Mouse (Mus musculus): ENCODE measurements around the gene Ugt1a6b. TPM values are rescaled to one million over a fixed set of nuclear protein-coding genes. Genes with fewer than 3 reads are reported as not detected.

The Ugt1a6b gene
- polyA plus RNA-seq, 1 experiment from 2014 or later: 4.0 TPM

DNA sequence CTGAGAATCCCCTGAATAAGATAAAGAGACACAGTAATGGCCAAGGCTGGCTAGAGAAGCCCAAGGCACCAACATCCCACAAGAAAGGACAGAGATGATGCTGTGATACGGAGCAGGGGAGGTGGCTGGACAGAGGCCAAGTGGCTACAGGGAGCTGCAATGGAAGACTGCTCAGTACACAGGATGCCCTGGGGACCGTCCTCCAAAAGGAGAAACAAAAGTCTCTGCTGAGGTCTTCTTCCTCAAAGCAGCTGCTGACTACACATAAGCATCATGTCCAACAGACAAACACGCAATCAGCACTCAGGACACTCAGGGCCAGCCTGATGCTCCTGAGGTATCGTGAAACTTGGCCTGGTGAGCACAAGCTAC, 161.8 kb downstream of the Ugt1a6b start:
- no peaks in the 10 kb centered on the region for H3K4me1 ChIP-seq (ENCODE audit: control insufficient read depth, insufficient read depth, low read depth, low read length)
- H3K27ac ChIP-seq (ENCODE audit: low read depth, low read length): no peak overlapping the region
- no peaks in the 10 kb centered on the region for H3K9me3 ChIP-seq (ENCODE audit: control insufficient read depth, low read length)
- H3K4me3 ChIP-seq (ENCODE audit: low read length): no peak overlapping the region
- H3K27me3 ChIP-seq (replicated peaks; ENCODE audit: control insufficient read depth, insufficient read depth, low read length): no peaks in the 10 kb centered on the region
- 77% methylated on average over 4 of the region's 4 CpGs for WGBS
- no peak overlapping the region for H3K4me2 ChIP-seq (ENCODE audit: low read length)
- no peak for ATAC-seq
- peaks cover 82% of the 10 kb centered on the region for H3K36me3 ChIP-seq (ENCODE audit: control insufficient read depth, insufficient read depth, low read length)
- no peak overlapping the region for H3K9ac ChIP-seq (ENCODE audit: low read depth, low read length)

DNA sequence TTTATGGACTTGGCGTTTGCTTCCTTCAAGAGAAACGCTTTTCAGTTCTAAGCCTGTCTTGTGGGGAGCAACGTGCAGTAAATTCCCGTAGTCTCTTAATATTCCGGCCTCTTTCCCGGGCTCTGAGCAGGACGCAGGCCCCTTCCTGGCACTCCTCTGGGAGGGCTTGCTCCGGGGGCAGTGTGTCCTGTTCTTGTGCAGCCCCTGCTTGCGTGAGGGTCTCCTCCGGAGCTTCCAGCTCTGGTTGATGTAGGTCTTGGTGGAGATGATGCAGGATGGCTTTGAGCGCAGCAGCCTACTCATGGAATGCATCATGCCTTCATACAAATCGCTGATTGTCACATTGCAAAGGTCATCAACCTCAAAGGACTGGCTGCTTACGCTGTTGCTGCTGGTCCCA, 163.1 kb downstream of the Ugt1a6b start:
- ATAC-seq: no peak
- no peak overlapping the region for H3K27ac ChIP-seq (ENCODE audit: low read depth, low read length)
- no peaks in the 10 kb centered on the region for H3K9me3 ChIP-seq (ENCODE audit: control insufficient read depth, low read length)
- no peak overlapping the region for H3K9ac ChIP-seq (ENCODE audit: low read depth, low read length)
- no peaks in the 10 kb centered on the region for H3K4me1 ChIP-seq (ENCODE audit: control insufficient read depth, insufficient read depth, low read depth, low read length)
- H3K27me3 ChIP-seq (replicated peaks; ENCODE audit: control insufficient read depth, insufficient read depth, low read length): no peaks in the 10 kb centered on the region
- 90% methylated on average over 13 of the region's 13 CpGs for WGBS
- no peak overlapping the region for H3K4me2 ChIP-seq (ENCODE audit: low read length)
- H3K36me3 ChIP-seq (ENCODE audit: control insufficient read depth, insufficient read depth, low read length): peaks cover 84% of the 10 kb centered on the region
- no peak overlapping the region for H3K4me3 ChIP-seq (ENCODE audit: low read length)

DNA sequence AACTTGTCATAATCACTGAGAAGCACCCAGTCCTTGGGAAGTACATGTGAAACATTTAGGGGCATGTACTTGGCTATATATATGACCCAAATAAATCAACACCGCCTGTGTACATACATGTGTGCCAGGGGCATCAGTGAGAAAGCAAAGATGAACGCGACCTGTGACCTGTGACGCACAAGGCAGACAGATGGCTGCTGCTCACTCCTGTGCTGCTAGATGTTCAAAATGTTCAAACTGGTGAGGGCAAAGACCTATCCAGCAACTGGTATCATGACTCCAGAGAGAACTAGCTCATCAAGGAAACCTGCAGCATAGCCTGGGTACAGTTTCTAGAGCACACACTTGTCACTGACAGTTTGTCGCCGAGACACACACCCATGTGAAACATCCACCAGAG, 164.4 kb downstream of the Ugt1a6b start:
- no peak for ATAC-seq
- Histone ChIP-seq H3K36me3 (ENCODE audit: control insufficient read depth, insufficient read depth, low read length) (peaks cover 76% of the 10 kb centered on the region), H3K4me1 (ENCODE audit: control insufficient read depth, insufficient read depth, low read depth, low read length) (no peaks in the 10 kb centered on the region), H3K27me3 (replicated peaks; ENCODE audit: control insufficient read depth, insufficient read depth, low read length) (no peaks in the 10 kb centered on the region), H3K4me3 (ENCODE audit: low read length) (no peak overlapping the region), H3K9me3 (ENCODE audit: control insufficient read depth, low read length) (no peaks in the 10 kb centered on the region), H3K9ac (ENCODE audit: low read depth, low read length) (no peak overlapping the region), H3K4me2 (ENCODE audit: low read length) (no peak overlapping the region), H3K27ac (ENCODE audit: low read depth, low read length) (no peak overlapping the region)
- 91% methylated on average over 6 of the region's 6 CpGs for WGBS

DNA sequence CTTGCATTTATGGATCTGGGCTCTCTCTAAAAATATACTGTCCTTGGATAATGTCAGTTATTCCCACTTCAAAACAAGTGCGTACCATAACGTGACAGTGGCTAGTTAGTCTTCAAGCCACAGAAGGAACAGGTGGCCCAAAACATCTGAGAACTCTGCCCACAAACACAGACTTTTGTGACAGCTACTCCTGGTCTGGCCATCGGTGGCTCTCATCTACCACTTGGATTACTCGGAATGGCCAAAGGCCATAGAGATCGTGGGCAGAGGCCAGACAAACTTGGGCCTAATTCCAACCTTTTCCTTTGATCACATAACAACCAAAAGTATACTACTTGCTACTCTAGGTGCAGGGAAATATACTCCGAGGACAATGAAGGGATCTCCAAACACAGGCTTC, 165.0 kb downstream of the Ugt1a6b start:
- no peak for ATAC-seq
- Histone ChIP-seq H3K27me3 (replicated peaks; ENCODE audit: control insufficient read depth, insufficient read depth, low read length) (no peaks in the 10 kb centered on the region), H3K9me3 (ENCODE audit: control insufficient read depth, low read length) (no peaks in the 10 kb centered on the region), H3K27ac (ENCODE audit: low read depth, low read length) (no peak overlapping the region), H3K4me1 (ENCODE audit: control insufficient read depth, insufficient read depth, low read depth, low read length) (no peaks in the 10 kb centered on the region), H3K4me3 (ENCODE audit: low read length) (no peak overlapping the region), H3K36me3 (ENCODE audit: control insufficient read depth, insufficient read depth, low read length) (peaks cover 74% of the 10 kb centered on the region), H3K9ac (ENCODE audit: low read depth, low read length) (no peak overlapping the region), H3K4me2 (ENCODE audit: low read length) (no peak overlapping the region)
- 88% methylated on average over 6 of the region's 6 CpGs for WGBS

Other genes with a start within 250 kb of the Ugt1a6b start
- gene Dgkd, start 250.0 kb upstream of the Ugt1a6b start, polyA plus RNA-seq (2015; fragmentation: Nextera tagmentation; extraction: Ambion mirVana): 40.4 and 42.8 TPM in 2 replicates
- gene Usp40, start 94.7 kb upstream of the Ugt1a6b start, polyA plus RNA-seq (2015; fragmentation: Nextera tagmentation; extraction: Ambion mirVana): 17.8 and 20.0 TPM in 2 replicates
- not detected in 2 replicates for gene Ugt1a10, start 47.9 kb upstream of the Ugt1a6b start, polyA plus RNA-seq (2015; fragmentation: Nextera tagmentation; extraction: Ambion mirVana)
- gene Ugt1a9, start 32.5 kb upstream of the Ugt1a6b start, polyA plus RNA-seq (2015; fragmentation: Nextera tagmentation; extraction: Ambion mirVana): not detected in 2 replicates
- gene Ugt1a8, start 15.4 kb upstream of the Ugt1a6b start, polyA plus RNA-seq (2015; fragmentation: Nextera tagmentation; extraction: Ambion mirVana): not detected in 2 replicates
- 1.7 and 1.9 TPM in 2 replicates for gene Ugt1a7c, start 8.2 kb upstream of the Ugt1a6b start, polyA plus RNA-seq (2015; fragmentation: Nextera tagmentation; extraction: Ambion mirVana)
- 3.6 and 5.6 TPM in 2 replicates for gene Ugt1a6a, start 31.6 kb downstream of the Ugt1a6b start, polyA plus RNA-seq (2015; fragmentation: Nextera tagmentation; extraction: Ambion mirVana)
- not detected in 2 replicates for gene Ugt1a5, start 62.8 kb downstream of the Ugt1a6b start, polyA plus RNA-seq (2015; fragmentation: Nextera tagmentation; extraction: Ambion mirVana)
- gene Ugt1a2, start 97.3 kb downstream of the Ugt1a6b start, polyA plus RNA-seq (2015; fragmentation: Nextera tagmentation; extraction: Ambion mirVana): 0.07 TPM in 1 of 2 replicates, not detected in the other
- gene Dnajb3, start 102.5 kb downstream of the Ugt1a6b start, polyA plus RNA-seq (2015; fragmentation: Nextera tagmentation; extraction: Ambion mirVana): 11.6 and 12.1 TPM in 2 replicates
- gene Ugt1a1, start 108.7 kb downstream of the Ugt1a6b start, polyA plus RNA-seq (2015; fragmentation: Nextera tagmentation; extraction: Ambion mirVana): not detected in 2 replicates
- gene Mroh2a, start 123.7 kb downstream of the Ugt1a6b start, polyA plus RNA-seq (2015; fragmentation: Nextera tagmentation; extraction: Ambion mirVana): 0.45 and 0.54 TPM in 2 replicates
- 66.4 and 80.3 TPM in 2 replicates for gene Hjurp, start 174.4 kb downstream of the Ugt1a6b start, polyA plus RNA-seq (2015; fragmentation: Nextera tagmentation; extraction: Ambion mirVana)
- 0.10 and 0.14 TPM in 2 replicates for gene Trpm8, start 174.4 kb downstream of the Ugt1a6b start, polyA plus RNA-seq (2015; fragmentation: Nextera tagmentation; extraction: Ambion mirVana)

All from hindbrain, embryonic 16.5 days (tissue).